Mouse (Mus musculus): Measurements from ENCODE around the gene Klf5.

The Klf5 gene

GRCm38 (mm10) chr14:99310358-99310757 is 11.9 kb downstream of the Klf5 start:
- DNase-seq, result no peak

- DNase-seq, result no peak
Measured at GRCm38 (mm10) chr14:99313062-99313461, 14.6 kb downstream of the Klf5 start.

GRCm38 (mm10) chr14:99316275-99316674 is 17.8 kb downstream of the Klf5 start:
- no peak for DNase-seq

- DNase-seq, result no peak
Measured at GRCm38 (mm10) chr14:99320736-99321135, 22.2 kb downstream of the Klf5 start.

GRCm38 (mm10) chr14:99323376-99323775 is 24.9 kb downstream of the Klf5 start:
- DNase-seq, result no peak

- DNase-seq, result no peak
Measured at GRCm38 (mm10) chr14:99324523-99324922, 26.0 kb downstream of the Klf5 start.

GRCm38 (mm10) chr14:99325597-99326472 is 27.3 kb downstream of the Klf5 start:
- no peak for DNase-seq

GRCm38 (mm10) chr14:99336598-99336997 is 38.1 kb downstream of the Klf5 start:
- DNase-seq, result no peak

GRCm38 (mm10) chr14:99339021-99339420 is 40.5 kb downstream of the Klf5 start:
- DNase-seq, result no peak

- DNase-seq, result no peak
Measured at GRCm38 (mm10) chr14:99339681-99340522, 41.4 kb downstream of the Klf5 start.

GRCm38 (mm10) chr14:99340703-99341102 is 42.2 kb downstream of the Klf5 start:
- DNase-seq, result no peak

GRCm38 (mm10) chr14:99348175-99348764 is 49.8 kb downstream of the Klf5 start:
- no peak for DNase-seq

GRCm38 (mm10) chr14:99349606-99350005 is 51.1 kb downstream of the Klf5 start:
- DNase-seq, result no peak

GRCm38 (mm10) chr14:99352989-99353388 is 54.5 kb downstream of the Klf5 start:
- no peak for DNase-seq

- no peak for DNase-seq
Measured at GRCm38 (mm10) chr14:99354046-99354445, 55.6 kb downstream of the Klf5 start.

GRCm38 (mm10) chr14:99354761-99355609 is 56.5 kb downstream of the Klf5 start:
- no peak for DNase-seq

- DNase-seq, result no peak
Measured at GRCm38 (mm10) chr14:99355610-99355870, 57.0 kb downstream of the Klf5 start.

- DNase-seq, result no peak
Measured at GRCm38 (mm10) chr14:99362956-99363355, 64.5 kb downstream of the Klf5 start.

GRCm38 (mm10) chr14:99364007-99364784 is 65.7 kb downstream of the Klf5 start:
- no peak for DNase-seq

Measured in cerebellum, adult 9-10 months (tissue).